Mouse (Mus musculus): ENCODE data around the gene Tcf25.
A peak's percentile ranks its signal among the peaks of the same experiment; 100 is the strongest.

The Tcf25 gene

DNA sequence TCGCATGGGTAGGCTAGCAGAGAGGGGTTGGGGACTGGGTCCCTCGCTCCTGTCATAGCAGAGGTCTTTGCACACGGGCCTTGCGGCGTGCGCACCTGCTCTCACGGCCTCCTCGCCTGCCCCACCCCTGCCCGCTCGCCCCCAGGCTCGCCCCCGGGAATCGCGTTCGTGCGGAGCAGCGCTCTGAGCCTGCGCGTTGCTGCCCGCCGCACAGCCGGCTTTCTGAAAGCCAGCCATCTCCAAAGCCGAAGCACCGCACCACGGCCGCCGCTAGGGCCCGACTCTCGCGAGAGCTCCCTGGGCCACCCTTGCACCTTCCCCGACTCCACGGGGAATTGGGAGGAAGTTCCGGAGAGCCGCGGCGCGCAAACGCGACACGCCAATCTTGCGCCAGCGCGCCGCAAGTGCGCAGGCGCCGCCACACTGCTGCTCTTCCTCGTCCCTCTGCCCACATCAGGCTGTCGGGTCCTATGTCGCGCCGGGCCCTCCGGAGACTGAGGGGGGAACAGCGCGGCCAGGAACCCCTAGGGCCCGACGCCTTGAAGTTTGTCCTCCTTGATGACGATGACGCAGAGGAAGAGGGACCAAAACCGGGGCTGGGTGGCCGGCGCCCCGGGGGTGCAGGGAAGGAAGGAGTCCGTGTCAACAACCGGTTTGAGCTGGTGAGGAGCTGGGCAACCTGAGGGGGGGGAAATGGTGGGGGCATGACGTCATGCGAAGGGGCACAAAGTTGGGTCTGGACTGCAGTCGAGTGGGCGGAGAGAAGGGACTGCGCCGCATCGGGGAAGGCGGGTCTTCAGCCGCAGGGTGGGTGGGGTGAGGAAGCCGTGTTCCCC, at the start of gene Tcf25:
Gene Tcf25, plus strand, starts transcription at position 351 of the 836 bp plus-strand sequence.
- peak; percentile 90 to 95 for DNase-seq (ENCODE audit: low spot score in 2 of 2)

- DNase-seq (ENCODE audit: low spot score in 2 of 2): no peak
These were observed 45.0 kb upstream of the Tcf25 start for GRCm38 (mm10) chr8:123328552-123328951.

GRCm38 (mm10) chr8:123329350-123329749, 44.2 kb upstream of the Tcf25 start:
- DNase-seq (ENCODE audit: low spot score in 2 of 2): no peak

- DNase-seq (ENCODE audit: low spot score in 2 of 2): no peak
These were observed 43.6 kb upstream of the Tcf25 start for GRCm38 (mm10) chr8:123329961-123330360.

GRCm38 (mm10) chr8:123330701-123331100, 42.9 kb upstream of the Tcf25 start:
- DNase-seq (ENCODE audit: low spot score in 2 of 2): no peak

GRCm38 (mm10) chr8:123331301-123331700, 42.3 kb upstream of the Tcf25 start:
- DNase-seq (ENCODE audit: low spot score in 2 of 2): no peak

GRCm38 (mm10) chr8:123331810-123332209, 41.7 kb upstream of the Tcf25 start:
- DNase-seq (ENCODE audit: low spot score in 2 of 2): no peak

DNA sequence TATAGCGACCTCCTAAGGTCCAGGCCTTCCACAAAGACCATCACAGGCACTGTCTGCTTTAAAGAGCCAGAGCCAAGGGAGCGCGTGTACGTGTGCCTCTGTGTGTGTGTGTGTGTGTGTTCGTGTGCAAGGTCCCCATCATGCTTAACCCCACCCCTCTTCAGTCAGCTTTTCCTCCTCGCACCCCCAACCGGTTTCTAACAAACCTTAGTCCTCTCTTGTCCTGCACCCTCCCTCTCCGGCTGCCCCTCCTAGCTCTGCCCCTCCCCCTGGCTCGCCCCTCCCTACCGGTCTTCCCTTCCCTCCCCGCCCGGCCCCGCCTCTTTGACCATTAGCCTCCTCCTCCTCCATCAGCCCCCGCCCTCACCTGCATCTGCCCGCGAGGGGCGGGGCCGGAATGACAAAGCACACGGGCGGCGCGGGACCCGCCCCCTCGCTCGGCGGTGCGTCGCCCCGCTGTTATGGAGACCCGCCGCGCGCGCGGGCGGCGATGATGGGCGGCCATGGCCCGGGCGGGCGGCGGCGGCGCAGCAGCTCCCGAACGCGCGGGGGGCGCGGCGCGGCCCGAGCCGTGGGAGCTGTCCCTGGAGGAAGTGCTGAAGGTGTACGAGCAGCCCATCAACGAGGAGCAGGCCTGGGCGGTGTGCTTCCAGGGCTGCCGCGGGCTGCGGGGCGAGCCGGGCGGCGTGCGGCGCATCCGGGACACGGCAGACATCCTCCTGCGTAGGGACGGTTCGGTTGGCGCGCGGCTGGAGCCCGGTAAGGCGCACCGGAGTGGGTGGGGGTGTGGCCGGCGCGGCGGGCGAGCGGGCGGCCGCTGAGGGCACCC, 41.1 kb upstream of the Tcf25 start, which contains the start of gene Spire2:
Gene Spire2, plus strand, starts transcription at position 452 of the 829 bp plus-strand sequence.
- DNase-seq (ENCODE audit: low spot score in 2 of 2): peak; percentile 68 to 71

- no peak for DNase-seq (ENCODE audit: low spot score in 2 of 2)
These were observed 40.4 kb upstream of the Tcf25 start for GRCm38 (mm10) chr8:123333091-123333587.

- no peak for DNase-seq (ENCODE audit: low spot score in 2 of 2)
These were observed 39.7 kb upstream of the Tcf25 start for GRCm38 (mm10) chr8:123333864-123334263.

- no peak for DNase-seq (ENCODE audit: low spot score in 2 of 2)
These were observed 39.1 kb upstream of the Tcf25 start for GRCm38 (mm10) chr8:123334467-123334866.

- DNase-seq (ENCODE audit: low spot score in 2 of 2): no peak
These were observed 36.1 kb upstream of the Tcf25 start for GRCm38 (mm10) chr8:123337475-123337874.

DNA sequence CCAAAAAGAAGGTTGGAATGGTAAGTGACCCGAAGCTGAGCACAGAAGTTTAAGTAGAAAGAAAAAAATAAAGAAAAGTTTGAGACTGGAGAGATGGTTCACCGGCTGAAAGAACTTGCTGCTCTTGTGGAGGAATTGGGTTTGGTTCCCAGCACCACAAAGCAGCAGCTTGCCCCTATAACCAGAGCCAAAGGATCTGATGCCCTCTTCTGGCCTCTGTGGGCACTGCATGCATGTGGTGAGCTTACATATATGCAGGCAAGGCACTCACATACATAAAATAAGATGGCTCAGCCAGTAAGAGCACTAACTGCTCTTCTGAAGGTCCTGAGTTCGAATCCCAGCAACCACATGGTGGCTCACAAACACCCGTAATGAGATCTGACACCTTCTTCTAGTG, 33.5 kb upstream of the Tcf25 start:
- DNase-seq (ENCODE audit: low spot score in 2 of 2): no peak

- DNase-seq (ENCODE audit: low spot score in 2 of 2): peak; percentile 44 to 61
These were observed 32.2 kb upstream of the Tcf25 start for GRCm38 (mm10) chr8:123341040-123342015.

DNA sequence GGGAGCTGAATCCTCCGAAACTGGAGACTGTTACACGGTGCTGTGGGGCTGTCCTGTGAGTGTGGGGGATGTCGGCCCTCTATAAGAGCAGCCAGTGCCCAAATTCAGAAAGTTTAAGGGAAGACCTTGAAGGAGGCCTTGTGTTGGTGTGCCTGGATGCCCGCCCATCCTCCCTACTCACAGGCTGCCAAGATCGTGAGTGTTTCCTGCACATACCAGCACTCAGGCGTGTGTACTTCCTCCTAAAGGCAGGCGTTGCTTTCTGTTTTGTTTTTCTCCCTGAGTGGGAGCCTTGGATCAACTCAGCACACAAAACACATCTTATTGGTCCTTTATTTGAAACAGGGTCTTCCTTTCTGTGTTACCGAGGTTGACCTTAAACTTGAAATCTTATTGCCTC, 31.3 kb upstream of the Tcf25 start:
- DNase-seq (ENCODE audit: low spot score in 2 of 2): no peak

DNA sequence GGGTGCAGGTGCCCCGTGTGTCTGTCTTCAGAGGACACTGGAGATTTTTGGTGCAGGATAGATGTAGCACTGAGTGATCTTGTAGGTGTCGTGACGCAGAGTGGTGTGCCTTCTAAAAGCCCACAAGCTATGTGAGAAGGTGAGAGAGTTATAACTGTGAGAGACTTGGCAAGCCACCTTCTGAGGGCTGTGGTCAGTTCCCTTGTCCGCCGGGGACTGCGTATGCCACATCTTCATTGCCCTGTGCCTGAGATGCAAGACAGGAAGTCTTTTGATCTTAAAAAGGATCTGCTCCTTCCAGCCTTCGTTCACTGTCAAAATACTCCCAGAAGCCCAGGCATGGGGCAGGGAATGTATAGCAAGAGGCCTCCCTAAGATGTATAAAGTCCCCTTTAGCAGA, 30.6 kb upstream of the Tcf25 start:
- no peak for DNase-seq (ENCODE audit: low spot score in 2 of 2)

DNA sequence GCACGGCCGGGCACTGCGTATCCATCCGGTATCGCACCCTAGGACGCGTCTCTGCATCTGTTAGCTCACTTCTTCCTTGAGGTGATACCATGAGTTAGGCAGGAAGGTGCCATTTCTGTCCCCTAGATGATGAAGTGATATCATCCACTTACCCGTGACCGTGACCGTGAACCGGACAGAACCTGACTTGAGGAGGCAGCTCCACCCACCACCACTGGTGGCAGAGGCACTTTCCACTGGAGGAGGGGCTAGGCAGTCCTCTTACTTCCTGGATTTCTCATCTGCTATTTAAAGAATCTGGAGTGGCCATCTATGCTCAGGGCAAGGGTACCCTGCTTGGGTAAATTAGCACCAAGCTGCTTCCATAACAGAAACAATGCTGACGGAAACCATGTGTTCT, 30.1 kb upstream of the Tcf25 start:
- no peak for DNase-seq (ENCODE audit: low spot score in 2 of 2)

- DNase-seq (ENCODE audit: low spot score in 2 of 2): peak in 1 of 2 experiments; percentile 19
These were observed 28.4 kb upstream of the Tcf25 start for GRCm38 (mm10) chr8:123345135-123345534.

DNA sequence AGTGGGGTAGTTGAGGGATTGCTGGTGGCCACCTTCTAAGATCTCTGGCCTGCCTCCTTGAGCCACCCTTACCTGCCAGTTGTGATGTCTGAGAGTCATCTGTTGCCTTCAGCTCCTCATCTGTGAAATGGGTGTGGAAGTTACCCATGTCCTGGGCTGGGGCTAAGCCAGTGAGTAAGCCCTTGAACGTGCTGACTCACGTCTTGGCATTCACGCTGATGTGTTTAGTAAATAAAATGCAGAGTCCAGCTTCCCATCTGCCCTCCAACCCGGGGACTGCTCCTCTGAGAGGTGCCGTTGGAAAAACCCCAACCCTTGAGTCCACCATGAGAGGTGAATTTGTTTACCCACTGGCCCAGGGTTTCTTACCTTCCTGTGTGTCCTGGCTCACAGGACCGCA, 27.7 kb upstream of the Tcf25 start:
- DNase-seq (ENCODE audit: low spot score in 2 of 2): no peak

DNA sequence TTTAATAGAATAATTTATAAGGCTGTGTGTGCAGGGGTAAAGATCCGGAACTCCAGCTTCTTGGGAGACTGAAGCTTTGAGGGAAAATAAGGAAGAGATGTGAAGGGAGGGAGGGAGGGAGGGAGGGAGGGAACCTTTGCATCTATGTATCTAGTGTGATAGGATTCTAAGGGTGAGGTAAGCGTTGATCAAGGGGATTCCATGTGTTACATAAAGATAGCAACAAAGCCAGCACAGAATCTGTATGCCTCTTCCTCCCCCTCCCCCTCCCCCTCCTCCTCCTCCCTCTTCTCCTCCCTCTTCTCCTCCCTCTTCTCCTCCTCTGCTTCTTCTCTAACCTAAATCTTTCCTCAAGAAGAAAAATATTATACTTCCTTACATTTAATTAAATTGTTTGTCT, 26.3 kb upstream of the Tcf25 start:
- no peak for DNase-seq (ENCODE audit: low spot score in 2 of 2)

GRCm38 (mm10) chr8:123348237-123348843, 25.2 kb upstream of the Tcf25 start:
- DNase-seq (ENCODE audit: low spot score in 2 of 2): peak in 1 of 2 experiments; percentile 53

All from urinary bladder, postnatal 36 days (tissue).